Mouse (Mus musculus) adrenal gland, adult 8-10 months (tissue): Measurements from ENCODE around the gene Rasgrf2. TPM values are rescaled to one million over a fixed set of nuclear protein-coding genes. Genes with fewer than 3 reads are reported as not detected.
A peak's percentile ranks its signal among the peaks of the same experiment; 100 is the strongest.

Experiments used
- DNase-seq: peaks from one replicate; pipeline ENCODE4 v3.0.0; 2022
- total RNA-seq, 4 experiments: library from RNA; stranded (reverse); gene quantifications; 2 replicates each; pipeline ENCODE4 v1.2.4; 2022

Gene Rasgrf2
- total RNA-seq, 4 experiments from 2014 or later = 3.0 to 7.2 (median 4.7) TPM

- DNase-seq = no peak
These were observed 191.3 kb downstream of the Rasgrf2 start for GRCm38 (mm10) chr13:91940113-91940512.

- DNase-seq = no peak
These were observed 192.6 kb downstream of the Rasgrf2 start for GRCm38 (mm10) chr13:91938826-91939225.

GRCm38 (mm10) chr13:91937232-91937631 is 194.2 kb downstream of the Rasgrf2 start:
- no peak for DNase-seq

GRCm38 (mm10) chr13:91932122-91932521 is 199.3 kb downstream of the Rasgrf2 start:
- no peak for DNase-seq

GRCm38 (mm10) chr13:91929943-91930726 is 201.3 kb downstream of the Rasgrf2 start:
- DNase-seq = no peak

- DNase-seq = no peak
These were observed 202.7 kb downstream of the Rasgrf2 start for GRCm38 (mm10) chr13:91928605-91929389.

- no peak for DNase-seq
These were observed 210.4 kb downstream of the Rasgrf2 start for GRCm38 (mm10) chr13:91921010-91921409.

GRCm38 (mm10) chr13:91918764-91919163 is 212.7 kb downstream of the Rasgrf2 start:
- no peak for DNase-seq

- no peak for DNase-seq
These were observed 213.6 kb downstream of the Rasgrf2 start for GRCm38 (mm10) chr13:91917835-91918234.

GRCm38 (mm10) chr13:91916308-91916707 is 215.1 kb downstream of the Rasgrf2 start:
- DNase-seq = no peak

GRCm38 (mm10) chr13:91915582-91916239 is 215.7 kb downstream of the Rasgrf2 start:
- no peak for DNase-seq

GRCm38 (mm10) chr13:91915192-91915581 is 216.3 kb downstream of the Rasgrf2 start:
- DNase-seq = no peak

- no peak for DNase-seq
These were observed 219.8 kb downstream of the Rasgrf2 start for GRCm38 (mm10) chr13:91911652-91912051.

GRCm38 (mm10) chr13:91911211-91911610 is 220.2 kb downstream of the Rasgrf2 start:
- no peak for DNase-seq

GRCm38 (mm10) chr13:91908202-91908980 is 223.1 kb downstream of the Rasgrf2 start:
- peak; percentile 70 for DNase-seq

GRCm38 (mm10) chr13:91906338-91906737 is 225.1 kb downstream of the Rasgrf2 start:
- DNase-seq = no peak

GRCm38 (mm10) chr13:91896476-91896875 is 235.0 kb downstream of the Rasgrf2 start:
- peak; percentile 43 for DNase-seq

GRCm38 (mm10) chr13:91893132-91893531 is 238.3 kb downstream of the Rasgrf2 start:
- DNase-seq = no peak

- no peak for DNase-seq
These were observed 241.3 kb downstream of the Rasgrf2 start for GRCm38 (mm10) chr13:91890031-91890619.

- no peak for DNase-seq
These were observed 246.6 kb downstream of the Rasgrf2 start for GRCm38 (mm10) chr13:91884714-91885386.

- DNase-seq = no peak
These were observed 249.5 kb downstream of the Rasgrf2 start for GRCm38 (mm10) chr13:91881837-91882480.
